Mouse (Mus musculus) lung, adult 2 months (tissue): Measurements from ENCODE around the gene She. TPM values are rescaled to one million over a fixed set of nuclear protein-coding genes. Genes with fewer than 3 reads are reported as not detected.
"Not testable (repeated sequence)": the region's sequence is repeated elsewhere in the genome, so short reads cannot be mapped to it uniquely, and the experiment has no call there.

Experiments
- DNase-seq: peaks from one replicate; pipeline ENCODE4 v3.0.0; 2022
- H3K4me1 ChIP-seq: fragments of 200-500 bp; 2 replicates; pipeline ENCODE4 v1.6.1; 2011; ENCODE audit warnings: low read length; ENCODE audit not compliant: control insufficient read depth, insufficient read depth
- H3K4me3 ChIP-seq: fragments of 200-500 bp; replicated peaks from 2 replicates; pipeline ENCODE3; 2011; ENCODE audit warnings: low read depth, mild to moderate bottlenecking, control low read depth, low read length; ENCODE audit errors: extremely low read depth
- CTCF ChIP-seq: fragments of 200-500 bp; IDR thresholded peaks from 2 replicates; pipeline ENCODE4 v1.5.1; 2011; ENCODE audit warnings: mild to moderate bottlenecking, low read length, control low read depth; ENCODE audit not compliant: insufficient read depth
- POLR2A ChIP-seq: fragments of 200-500 bp; IDR thresholded peaks from 2 replicates; pipeline ENCODE4 v1.6.1; 2011; ENCODE audit warnings: low read depth, mild to moderate bottlenecking, control low read depth, low read length, borderline replicate concordance; ENCODE audit errors: extremely low read depth
- WGBS: fragments of 180-500 bp; shearing (Covaris S2); methylation state at CpG from one replicate; pipeline ENCODE4 v1.1.7; 2018; 5-methylcytosine and 5-hydroxymethylcytosine counted together
- polyA plus RNA-seq: library from polyadenylated mRNA; depleted of rRNA; stranded (reverse); fragments of >200 nt; gene quantifications from 2 replicates; pipeline ENCODE4 v1.2.3, GENCODE M21; 2012

Gene She
- polyA plus RNA-seq, 1 experiment: 15.1 TPM

- no peak for DNase-seq
- Histone ChIP-seq H3K4me3 (no peak overlapping the region), H3K4me1 (peaks cover 16% of the 10 kb centered on the region)
- 46% methylated on average over 3 of the region's 3 CpGs for WGBS
- TF ChIP-seq POLR2A (no peak), CTCF (no peak)
Observed at GRCm38 (mm10) chr3:89859936-89860335, 28.8 kb downstream of the She start.

- TF ChIP-seq POLR2A: no peak
- no peak for TF ChIP-seq CTCF
- 73% methylated on average over 3 of the region's 3 CpGs for WGBS
- no peak for DNase-seq
- H3K4me3 ChIP-seq: no peak overlapping the region
- H3K4me1 ChIP-seq: peaks cover 18% of the 10 kb centered on the region; the same call in 1 of the 2 replicates
Observed at GRCm38 (mm10) chr3:89860343-89860742, 29.2 kb downstream of the She start.

- 17% methylated on average over 4 of the region's 4 CpGs for WGBS
- DNase-seq: peak; percentile 41
- H3K4me1 ChIP-seq: peaks cover 19% of the 10 kb centered on the region; the same call in 1 of the 2 replicates
- H3K4me3 ChIP-seq: no peak overlapping the region
- TF ChIP-seq POLR2A (no peak), CTCF (no peak)
Observed at GRCm38 (mm10) chr3:89861070-89861469, 29.9 kb downstream of the She start.

GRCm38 (mm10) chr3:89862182-89862761, 31.1 kb downstream of the She start:
- Histone ChIP-seq H3K4me1 (peaks cover 19% of the 10 kb centered on the region; the same call in 1 of the 2 replicates), H3K4me3 (no peak overlapping the region)
- DNase-seq: no peak
- no peak for TF ChIP-seq POLR2A
- TF ChIP-seq CTCF: no peak
- WGBS: 46% methylated on average over 8 of the region's 8 CpGs

GRCm38 (mm10) chr3:89863276-89863675, 32.1 kb downstream of the She start:
- H3K4me1 ChIP-seq: peaks cover 19% of the 10 kb centered on the region; the same call in 1 of the 2 replicates
- 87% methylated on average over 3 of the region's 3 CpGs for WGBS
- not testable (repeated sequence) for H3K4me3 ChIP-seq, DNase-seq

GRCm38 (mm10) chr3:89863716-89864509, 32.7 kb downstream of the She start:
- Histone ChIP-seq H3K4me1 (peaks cover 19% of the 10 kb centered on the region; the same call in 1 of the 2 replicates), H3K4me3 (no peak overlapping the region)
- WGBS: 44% methylated on average over 9 of the region's 9 CpGs
- TF ChIP-seq CTCF (0 out of 2 replicates have a peak, but pooled peaks have one; percentile 19), POLR2A (no peak)
- DNase-seq: peak; percentile 9

GRCm38 (mm10) chr3:89865020-89865419, 33.9 kb downstream of the She start:
- H3K4me1 ChIP-seq: peaks cover 19% of the 10 kb centered on the region; the same call in 1 of the 2 replicates
- DNase-seq: no peak
- 44% methylated on average over 6 of the region's 6 CpGs for WGBS
- no peak overlapping the region for H3K4me3 ChIP-seq
- no peak for TF ChIP-seq CTCF
- no peak for TF ChIP-seq POLR2A

- WGBS: 72% methylated on average over 4 of the region's 4 CpGs
- DNase-seq: no peak
- Histone ChIP-seq H3K4me1 (peaks cover 18% of the 10 kb centered on the region; the same call in 1 of the 2 replicates), H3K4me3 (no peak overlapping the region)
- TF ChIP-seq POLR2A: no peak
- TF ChIP-seq CTCF: no peak
Observed at GRCm38 (mm10) chr3:89865764-89866163, 34.6 kb downstream of the She start.

- Histone ChIP-seq H3K4me3 (no peak overlapping the region), H3K4me1 (peaks cover 14% of the 10 kb centered on the region; the same call in 1 of the 2 replicates)
- no peak for DNase-seq
- no peak for TF ChIP-seq POLR2A
- no peak for TF ChIP-seq CTCF
- WGBS: 70% methylated on average over 4 of the region's 4 CpGs
Observed at GRCm38 (mm10) chr3:89867651-89868050, 36.5 kb downstream of the She start.

GRCm38 (mm10) chr3:89868357-89868756, 37.2 kb downstream of the She start:
- DNase-seq: no peak
- Histone ChIP-seq H3K4me1 (peaks cover 14% of the 10 kb centered on the region; the same call in 1 of the 2 replicates), H3K4me3 (no peak overlapping the region)
- no peak for TF ChIP-seq POLR2A
- no peak for TF ChIP-seq CTCF
- WGBS: 30% methylated on average over 7 of the region's 7 CpGs
